Mouse (Mus musculus): ENCODE results near the gene Pkn2. TPM values are rescaled to one million over a fixed set of nuclear protein-coding genes. Genes with fewer than 3 reads are reported as not detected.
A peak's percentile ranks its signal among the peaks of the same experiment; 100 is the strongest.

Pkn2 gene
- total and polyA plus RNA-seq, 2 experiments from 2014 or later = 23.6 to 25.3 TPM

GRCm38 (mm10) chr3:142765778-142766165, 116.0 kb downstream of the Pkn2 start:
- H3K4me2 ChIP-seq (ENCODE audit: low read depth, low read length) = peak overlapping the region; percentile 85
- peaks cover 3% of the 10 kb centered on the region for H3K4me1 ChIP-seq (ENCODE audit: insufficient read depth, low read length)
- WGBS = 24% methylated on average over 10 of the region's 10 CpGs
- H3K9ac ChIP-seq (replicated peaks; ENCODE audit: low read length) = peak overlapping the region; percentile 92
- no peaks in the 10 kb centered on the region for H3K36me3 ChIP-seq (ENCODE audit: insufficient read depth, low read length)
- H3K9me3 ChIP-seq (ENCODE audit: low read length) = no peaks in the 10 kb centered on the region
- H3K27ac ChIP-seq = peak overlapping the region; percentile 83; the same call in 1 of the 2 replicates
- DNase-seq (ENCODE audit: low spot score) = no peak
- H3K27me3 ChIP-seq (ENCODE audit: insufficient read depth, low read length) = no peaks in the 10 kb centered on the region
- no peak for TF ChIP-seq CTCF (IDR thresholded peaks at IDR 0.05; ENCODE audit: low read depth)
- ATAC-seq = no peak
- peak overlapping the region; percentile 87 for H3K4me3 ChIP-seq (ENCODE audit: low read length)

- Histone ChIP-seq H3K4me2 (ENCODE audit: low read depth, low read length) (peak within 1 kb of the TSS; percentile 85), H3K27me3 (ENCODE audit: insufficient read depth, low read length) (no peaks in the 10 kb centered on the region), H3K9ac (replicated peaks; ENCODE audit: low read length) (peak within 1 kb of the TSS; percentile 92), H3K4me3 (ENCODE audit: low read length) (peak within 1 kb of the TSS; percentile 87), H3K27ac (peak within 1 kb of the TSS; percentile 83), H3K36me3 (ENCODE audit: insufficient read depth, low read length) (no peaks in the 10 kb centered on the region), H3K4me1 (ENCODE audit: insufficient read depth, low read length) (peaks cover 3% of the 10 kb centered on the region), H3K9me3 (ENCODE audit: low read length) (no peaks in the 10 kb centered on the region)
- DNase-seq (ENCODE audit: low spot score) = peak; percentile 97
- 2% methylated on average over 64 of the region's 64 CpGs for WGBS
- peak; percentile 100 for ATAC-seq
- 0 out of 2 replicates have a peak, but pooled peaks have one; percentile 11 for TF ChIP-seq CTCF (IDR thresholded peaks at IDR 0.05; ENCODE audit: low read depth)
These were observed 116.6 kb downstream of the Pkn2 start, which contains the start of gene Gtf2b for GRCm38 (mm10) chr3:142764995-142765777. Gene Gtf2b (plus strand): TSS chr3:142765045.

GRCm38 (mm10) chr3:142760356-142760755, 121.4 kb downstream of the Pkn2 start:
- no peak for TF ChIP-seq CTCF (IDR thresholded peaks at IDR 0.05; ENCODE audit: low read depth)
- DNase-seq (ENCODE audit: low spot score) (no peak), ATAC-seq (no peak)
- H3K27me3 ChIP-seq (ENCODE audit: insufficient read depth, low read length) = no peaks in the 10 kb centered on the region
- H3K4me1 ChIP-seq (ENCODE audit: insufficient read depth, low read length) = no peaks in the 10 kb centered on the region
- no peak overlapping the region for H3K27ac ChIP-seq
- 67% methylated on average over 6 of the region's 6 CpGs for WGBS
- H3K4me2 ChIP-seq (ENCODE audit: low read depth, low read length) = no peak overlapping the region
- no peak overlapping the region for H3K4me3 ChIP-seq (ENCODE audit: low read length)
- no peaks in the 10 kb centered on the region for H3K9me3 ChIP-seq (ENCODE audit: low read length)
- no peaks in the 10 kb centered on the region for H3K36me3 ChIP-seq (ENCODE audit: insufficient read depth, low read length)
- no peak overlapping the region for H3K9ac ChIP-seq (replicated peaks; ENCODE audit: low read length)

GRCm38 (mm10) chr3:142758593-142758992, 123.2 kb downstream of the Pkn2 start:
- WGBS = 89% methylated on average over 7 of the region's 7 CpGs
- Histone ChIP-seq H3K4me1 (ENCODE audit: insufficient read depth, low read length) (no peaks in the 10 kb centered on the region), H3K27ac (no peak overlapping the region), H3K36me3 (ENCODE audit: insufficient read depth, low read length) (no peaks in the 10 kb centered on the region), H3K4me2 (ENCODE audit: low read depth, low read length) (no peak overlapping the region), H3K9me3 (ENCODE audit: low read length) (no peaks in the 10 kb centered on the region), H3K27me3 (ENCODE audit: insufficient read depth, low read length) (no peaks in the 10 kb centered on the region), H3K9ac (replicated peaks; ENCODE audit: low read length) (no peak overlapping the region), H3K4me3 (ENCODE audit: low read length) (no peak overlapping the region)
- no peak for DNase-seq (ENCODE audit: low spot score)
- no peak for TF ChIP-seq CTCF (IDR thresholded peaks at IDR 0.05; ENCODE audit: low read depth)
- ATAC-seq = no peak

GRCm38 (mm10) chr3:142757841-142758240, 124.0 kb downstream of the Pkn2 start:
- Histone ChIP-seq H3K4me2 (ENCODE audit: low read depth, low read length) (no peak overlapping the region), H3K9me3 (ENCODE audit: low read length) (no peaks in the 10 kb centered on the region), H3K9ac (replicated peaks; ENCODE audit: low read length) (no peak overlapping the region), H3K27ac (no peak overlapping the region), H3K4me1 (ENCODE audit: insufficient read depth, low read length) (no peaks in the 10 kb centered on the region), H3K36me3 (ENCODE audit: insufficient read depth, low read length) (no peaks in the 10 kb centered on the region), H3K4me3 (ENCODE audit: low read length) (no peak overlapping the region), H3K27me3 (ENCODE audit: insufficient read depth, low read length) (no peaks in the 10 kb centered on the region)
- TF ChIP-seq CTCF (IDR thresholded peaks at IDR 0.05; ENCODE audit: low read depth) = no peak
- 64% methylated on average over 12 of the region's 12 CpGs for WGBS
- no peak for DNase-seq (ENCODE audit: low spot score)
- ATAC-seq = no peak

- ATAC-seq (peak; percentile 55; the same call in 1 of the 2 replicates), DNase-seq (ENCODE audit: low spot score) (peak; percentile 53)
- no peak overlapping the region for H3K9ac ChIP-seq (replicated peaks; ENCODE audit: low read length)
- H3K27ac ChIP-seq = no peak overlapping the region
- 65% methylated on average over 18 of the region's 18 CpGs for WGBS
- H3K4me2 ChIP-seq (ENCODE audit: low read depth, low read length) = no peak overlapping the region
- no peak for TF ChIP-seq CTCF (IDR thresholded peaks at IDR 0.05; ENCODE audit: low read depth)
- no peaks in the 10 kb centered on the region for H3K9me3 ChIP-seq (ENCODE audit: low read length)
- no peaks in the 10 kb centered on the region for H3K4me1 ChIP-seq (ENCODE audit: insufficient read depth, low read length)
- no peaks in the 10 kb centered on the region for H3K36me3 ChIP-seq (ENCODE audit: insufficient read depth, low read length)
- no peaks in the 10 kb centered on the region for H3K27me3 ChIP-seq (ENCODE audit: insufficient read depth, low read length)
- H3K4me3 ChIP-seq (ENCODE audit: low read length) = no peak overlapping the region
These were observed 126.5 kb downstream of the Pkn2 start for GRCm38 (mm10) chr3:142755132-142755867.
